Mouse (Mus musculus) adrenal gland, adult 2 months (tissue): ENCODE measurements at regions not wholly inside any gene's neighbourhood (a gene's known extent, or its start where the extent isn't known, plus 50 kb on each side); places are given as distances from the start of the nearest gene placed in this dataset.

Experiments
- DNase-seq: peaks from one replicate; pipeline ENCODE4 v3.0.0; 2021

GRCm38 (mm10) chr1:75833071-75833830 is 287.2 kb downstream of the Slc4a3 start:
- no peak for DNase-seq

- no peak for DNase-seq
Measured at GRCm38 (mm10) chr1:75834361-75834760, 288.3 kb downstream of the Slc4a3 start.

GRCm38 (mm10) chr1:75839551-75840223 is 293.6 kb downstream of the Slc4a3 start:
- DNase-seq: no peak

GRCm38 (mm10) chr1:75842396-75842795 is 296.3 kb downstream of the Slc4a3 start:
- DNase-seq: no peak

GRCm38 (mm10) chr1:75843326-75843725 is 297.3 kb downstream of the Slc4a3 start:
- DNase-seq: no peak

- no peak for DNase-seq
Measured at GRCm38 (mm10) chr1:75844123-75844522, 298.1 kb downstream of the Slc4a3 start.

GRCm38 (mm10) chr1:75844529-75844928 is 298.5 kb downstream of the Slc4a3 start:
- DNase-seq: no peak

GRCm38 (mm10) chr1:75844981-75845380 is 298.9 kb downstream of the Slc4a3 start:
- DNase-seq: no peak

GRCm38 (mm10) chr1:75845771-75846535 is 299.9 kb downstream of the Slc4a3 start:
- DNase-seq: no peak

- no peak for DNase-seq
Measured at GRCm38 (mm10) chr1:75847681-75848080, 301.6 kb downstream of the Slc4a3 start.

- no peak for DNase-seq
Measured at GRCm38 (mm10) chr1:75848436-75848835, 302.4 kb downstream of the Slc4a3 start.

GRCm38 (mm10) chr1:75850131-75850530 is 304.1 kb downstream of the Slc4a3 start:
- no peak for DNase-seq

GRCm38 (mm10) chr1:75858551-75859255 is 312.6 kb downstream of the Slc4a3 start:
- DNase-seq: no peak

- DNase-seq: no peak
Measured at GRCm38 (mm10) chr1:75862757-75863156, 316.7 kb downstream of the Slc4a3 start.

GRCm38 (mm10) chr1:75866556-75866955 is 320.5 kb downstream of the Slc4a3 start:
- no peak for DNase-seq

GRCm38 (mm10) chr1:75869414-75869813 is 323.3 kb downstream of the Slc4a3 start:
- DNase-seq: no peak

GRCm38 (mm10) chr1:75869846-75870245 is 323.8 kb downstream of the Slc4a3 start:
- no peak for DNase-seq

GRCm38 (mm10) chr1:75873911-75874310 is 327.8 kb downstream of the Slc4a3 start:
- no peak for DNase-seq

- no peak for DNase-seq
Measured at GRCm38 (mm10) chr1:75877209-75877608, 331.1 kb downstream of the Slc4a3 start.

- no peak for DNase-seq
Measured at GRCm38 (mm10) chr1:75885632-75886031, 339.6 kb downstream of the Slc4a3 start.

GRCm38 (mm10) chr1:75888499-75889208 is 342.6 kb downstream of the Slc4a3 start:
- DNase-seq: no peak
